Mouse (Mus musculus) right cerebral cortex, postnatal 36 days (tissue): ENCODE results near the gene Clock.
A peak's percentile ranks its signal among the peaks of the same experiment; 100 is the strongest.

Experiments used
- DNase-seq, 2 experiments: peaks; one replicate each; pipeline ENCODE4 v3.0.0; 2022; ENCODE audit warnings: low spot score in 2 of 2, mixed read lengths in 1 of 2

The Clock gene

GRCm38 (mm10) chr5:76283890-76284289, 20.7 kb downstream of the Clock start:
- DNase-seq = no peak

DNA sequence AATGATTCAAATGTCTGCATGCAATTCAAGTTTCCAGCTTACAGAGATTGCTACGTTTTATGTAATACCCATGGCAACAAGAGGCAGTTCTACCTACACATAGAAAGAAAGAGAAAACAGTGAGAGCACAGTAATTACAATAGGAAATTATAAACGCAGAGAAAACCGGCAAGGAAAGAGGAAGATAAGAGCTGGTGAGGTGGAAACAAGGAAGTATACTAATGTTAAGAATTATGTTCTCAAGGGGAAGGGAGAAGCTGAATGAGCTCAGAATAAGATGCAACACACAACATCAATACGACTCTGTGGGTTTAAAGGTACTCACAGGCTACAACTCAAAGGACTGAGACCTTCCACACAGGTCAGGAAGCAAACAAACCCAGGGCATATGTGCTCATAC, 29.6 kb downstream of the Clock start:
- no peak for DNase-seq

- DNase-seq = no peak
These were observed 53.6 kb downstream of the Clock start for GRCm38 (mm10) chr5:76250948-76251347.

GRCm38 (mm10) chr5:76246539-76246938, 58.1 kb downstream of the Clock start:
- DNase-seq = no peak

DNA sequence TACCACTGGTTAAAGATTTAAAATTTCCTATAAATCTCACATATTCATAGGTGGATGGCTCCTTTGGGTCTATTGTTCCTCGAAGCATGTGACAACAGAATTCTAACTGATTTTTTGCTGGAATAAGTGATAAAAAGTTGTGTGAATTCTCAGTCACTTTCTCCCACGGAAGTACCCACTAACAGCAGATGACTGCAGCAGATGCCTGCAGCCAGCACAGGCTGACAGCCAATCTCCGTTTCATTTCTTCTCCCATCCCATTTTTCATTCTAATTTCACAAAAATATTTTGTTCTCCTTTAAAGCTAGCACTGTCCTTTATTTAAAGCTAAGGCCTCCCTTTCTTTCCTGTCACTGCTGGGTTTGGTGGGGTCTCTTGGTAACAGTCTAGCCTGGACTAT, 59.2 kb downstream of the Clock start:
- peak in 1 of 2 experiments; percentile 20 for DNase-seq

DNA sequence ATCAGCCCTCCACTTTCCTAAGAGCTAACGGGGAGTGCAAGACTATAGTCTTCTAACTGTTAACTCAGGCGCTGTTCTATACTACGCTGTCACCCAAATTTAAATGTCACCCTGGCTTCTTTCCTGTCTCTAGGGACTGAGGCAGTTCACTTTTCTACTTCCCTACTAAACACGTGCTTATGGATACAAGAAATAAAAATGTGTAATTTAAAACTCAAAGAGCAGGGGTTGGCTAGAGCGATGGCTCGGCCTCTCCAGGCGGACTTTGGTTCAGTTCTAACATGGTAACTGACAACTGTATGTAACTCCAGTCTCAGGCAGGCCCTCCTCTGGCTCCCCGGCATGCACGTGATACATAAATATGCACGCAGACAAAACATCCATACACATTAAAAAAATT, 60.2 kb downstream of the Clock start:
- DNase-seq = no peak

DNA sequence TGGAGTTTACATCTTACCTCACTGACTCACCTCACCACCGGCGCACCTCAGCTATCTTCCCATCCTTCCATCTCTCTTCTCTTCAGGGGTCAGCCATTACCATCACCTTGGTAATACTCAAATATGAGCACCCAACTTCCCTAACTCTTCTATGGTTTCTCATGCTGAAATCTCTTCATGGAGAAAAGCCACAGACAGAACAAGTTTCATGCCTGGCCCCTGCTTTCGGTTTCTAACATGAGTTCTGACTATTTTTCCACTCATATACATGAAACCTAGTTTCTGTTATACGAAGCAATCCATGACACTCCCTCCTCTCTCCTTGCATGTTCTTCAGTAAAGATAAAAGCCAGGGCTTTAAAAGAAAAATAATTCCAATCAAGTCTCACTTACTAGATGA, 60.7 kb downstream of the Clock start:
- no peak for DNase-seq

- DNase-seq = no peak
These were observed 61.3 kb downstream of the Clock start for GRCm38 (mm10) chr5:76243274-76243673.

GRCm38 (mm10) chr5:76231171-76231855, 73.3 kb downstream of the Clock start:
- no peak for DNase-seq

DNA sequence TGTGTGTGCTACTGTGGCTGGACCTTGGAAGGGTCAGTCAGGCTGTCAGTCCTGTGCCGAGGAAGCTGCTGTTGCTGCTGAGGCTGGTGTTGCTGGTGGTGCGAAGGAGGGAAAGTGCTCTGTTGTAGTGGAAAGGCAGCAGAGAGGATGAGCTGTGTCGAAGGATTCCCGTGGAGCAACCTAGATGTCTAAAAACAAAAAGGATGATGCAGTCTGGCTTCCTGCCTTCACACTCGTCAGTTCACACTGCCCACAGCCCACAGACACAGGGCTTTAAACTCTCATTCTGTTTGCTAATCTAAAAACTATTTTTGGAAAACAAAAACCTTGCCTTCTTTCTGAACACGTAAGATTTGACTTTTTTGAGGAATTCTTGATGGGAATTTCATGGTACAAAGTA, 87.9 kb downstream of the Clock start:
- DNase-seq = peak; percentile 34 to 63

- no peak for DNase-seq
These were observed 96.5 kb downstream of the Clock start for GRCm38 (mm10) chr5:76208066-76208465.

- no peak for DNase-seq
These were observed 98.7 kb downstream of the Clock start for GRCm38 (mm10) chr5:76205886-76206285.

GRCm38 (mm10) chr5:76203171-76203570, 101.4 kb downstream of the Clock start:
- DNase-seq = no peak

GRCm38 (mm10) chr5:76199346-76199745, 105.2 kb downstream of the Clock start:
- DNase-seq = no peak

DNA sequence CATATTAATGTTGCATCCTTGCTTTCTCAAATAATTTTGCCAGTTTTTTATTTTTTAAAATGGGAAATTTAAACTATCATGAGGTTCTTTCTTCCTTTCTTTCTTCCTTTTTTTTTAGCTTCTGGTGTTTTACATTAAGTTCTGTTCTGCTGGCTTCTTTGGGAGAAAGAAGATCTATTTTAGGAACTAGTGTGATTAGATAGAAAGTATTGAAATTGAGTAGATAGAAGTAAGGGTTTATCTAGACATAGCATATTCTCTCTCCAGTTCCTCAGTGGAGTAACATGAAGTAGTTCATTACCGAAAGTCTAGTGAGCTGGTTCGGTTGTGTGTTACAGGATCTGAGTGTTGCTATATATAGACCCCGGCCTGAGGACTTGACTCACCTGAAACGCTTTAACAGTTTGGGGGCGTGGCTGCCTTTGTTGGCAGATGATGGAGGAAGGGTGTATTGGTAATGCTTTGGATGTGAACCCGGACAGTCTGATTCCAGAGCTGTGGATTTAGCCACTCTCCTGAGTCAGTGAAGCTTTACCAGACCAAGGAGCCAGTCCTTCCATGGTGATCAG, 110.1 kb downstream of the Clock start:
- DNase-seq = no peak

- DNase-seq = no peak
These were observed 111.5 kb downstream of the Clock start for GRCm38 (mm10) chr5:76193075-76193474.

GRCm38 (mm10) chr5:76190609-76191008, 114.0 kb downstream of the Clock start:
- no peak for DNase-seq

GRCm38 (mm10) chr5:76187885-76188284, 116.7 kb downstream of the Clock start:
- DNase-seq = no peak

- DNase-seq = peak; percentile 18 to 27
These were observed 120.1 kb downstream of the Clock start for GRCm38 (mm10) chr5:76184286-76185080.

DNA sequence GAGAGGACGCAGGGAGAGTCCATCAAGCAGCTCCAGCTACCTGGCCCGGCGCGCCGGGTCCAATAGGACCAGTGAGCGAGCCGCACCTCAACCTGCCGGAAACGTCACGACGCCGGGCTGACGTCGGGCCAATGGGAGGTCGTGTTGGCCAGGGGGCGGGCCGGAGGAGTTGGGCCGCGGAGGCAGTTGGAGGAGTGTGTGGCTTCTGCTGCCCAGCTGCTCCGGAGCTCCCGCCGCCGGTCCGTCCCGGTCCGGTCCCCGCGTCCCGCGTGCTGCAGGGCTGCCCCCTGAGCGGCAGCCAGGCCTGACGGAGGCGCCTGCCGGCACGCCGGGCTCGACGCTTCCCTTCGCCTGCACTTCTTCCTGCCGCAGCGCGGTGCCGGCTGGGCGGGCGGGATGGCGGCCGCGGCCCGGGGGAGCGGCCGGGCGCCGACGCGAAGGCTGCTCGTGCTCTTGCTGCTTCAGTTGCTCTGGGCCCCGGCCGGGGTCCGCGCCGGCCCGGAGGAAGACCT, 120.8 kb downstream of the Clock start, which contains the start of gene Tmem165:
Gene Tmem165 (plus strand): TSS at position 131 of the 512 bp plus-strand sequence.
- DNase-seq = peak; percentile 93 to 94

DNA sequence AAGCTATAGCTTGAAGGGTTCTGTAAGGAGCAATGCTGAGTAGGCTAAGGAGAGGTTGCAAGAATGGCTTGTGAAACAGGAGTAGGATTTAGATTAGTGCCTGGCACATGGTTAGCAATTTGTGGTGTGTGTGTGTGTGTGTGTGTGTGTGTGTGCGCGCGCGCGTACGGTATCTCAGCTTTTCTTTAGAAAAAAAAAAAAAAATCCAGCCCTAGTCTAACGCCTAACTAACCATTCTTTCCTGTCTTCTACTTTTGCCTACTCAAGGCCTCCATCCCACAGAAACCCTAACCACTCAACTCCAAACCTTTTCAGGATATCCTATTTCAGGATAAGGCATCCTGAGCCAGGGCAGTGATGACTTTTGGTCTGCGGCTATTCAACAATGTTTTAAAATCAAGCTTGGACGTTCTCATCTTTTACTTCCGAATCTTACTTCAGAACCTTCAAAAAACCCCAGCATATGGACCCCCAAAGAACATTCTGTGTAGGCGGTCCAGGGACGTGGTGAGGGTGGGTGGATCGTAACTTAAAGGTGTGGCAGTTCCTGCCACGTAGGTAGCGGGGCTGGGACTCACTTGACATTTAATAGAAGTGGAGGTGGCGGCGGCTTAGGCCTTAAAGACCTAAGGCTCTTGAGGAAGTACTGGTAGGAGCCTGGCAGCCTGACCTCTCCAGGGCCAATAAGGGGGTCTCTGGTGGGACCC, 121.4 kb downstream of the Clock start:
- no peak for DNase-seq

GRCm38 (mm10) chr5:76182326-76182725, 122.3 kb downstream of the Clock start:
- DNase-seq = no peak
